Mouse (Mus musculus): Measurements from ENCODE around the gene Rab11b. TPM values are rescaled to one million over a fixed set of nuclear protein-coding genes. Genes with fewer than 3 reads are reported as not detected.
"Not testable (repeated sequence)": the region's sequence is repeated elsewhere in the genome, so short reads cannot be mapped to it uniquely, and the experiment has no call there.

The Rab11b gene
- total RNA-seq, 1 experiment from 2014 or later, result 41.4 TPM

DNA sequence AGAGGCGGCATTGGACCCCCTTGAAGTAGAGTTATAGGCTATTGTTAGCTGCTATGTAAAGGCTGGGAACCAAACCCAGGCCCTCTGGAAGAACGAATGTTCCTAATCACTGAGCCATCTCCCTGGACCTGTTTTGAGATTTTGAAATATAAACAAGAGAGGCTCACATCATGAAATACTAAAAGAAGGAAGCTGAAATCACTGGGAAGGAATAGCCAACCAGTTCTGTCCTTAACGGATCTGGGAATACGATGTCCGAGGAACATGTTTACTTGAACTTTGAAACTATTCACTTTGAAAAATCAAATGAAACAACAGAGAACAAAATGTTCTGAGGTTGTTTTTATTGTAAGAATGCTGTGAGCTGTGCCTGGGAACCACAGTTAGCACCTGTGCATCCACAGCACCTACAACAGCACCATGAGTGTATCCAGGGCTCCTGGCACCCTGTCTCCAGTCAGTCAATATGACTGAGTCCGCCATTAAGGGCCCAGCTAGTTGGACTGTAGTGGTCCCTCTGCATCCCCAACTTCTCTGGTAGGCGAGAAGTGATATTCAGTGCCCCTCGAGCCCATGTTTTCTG, 14.3 kb upstream of the Rab11b start:
- no peak for ATAC-seq (replicated peaks; ENCODE audit: insufficient number of reproducible peaks, low FRiP score, low TSS enrichment, poor library complexity, severe bottlenecking)

DNA sequence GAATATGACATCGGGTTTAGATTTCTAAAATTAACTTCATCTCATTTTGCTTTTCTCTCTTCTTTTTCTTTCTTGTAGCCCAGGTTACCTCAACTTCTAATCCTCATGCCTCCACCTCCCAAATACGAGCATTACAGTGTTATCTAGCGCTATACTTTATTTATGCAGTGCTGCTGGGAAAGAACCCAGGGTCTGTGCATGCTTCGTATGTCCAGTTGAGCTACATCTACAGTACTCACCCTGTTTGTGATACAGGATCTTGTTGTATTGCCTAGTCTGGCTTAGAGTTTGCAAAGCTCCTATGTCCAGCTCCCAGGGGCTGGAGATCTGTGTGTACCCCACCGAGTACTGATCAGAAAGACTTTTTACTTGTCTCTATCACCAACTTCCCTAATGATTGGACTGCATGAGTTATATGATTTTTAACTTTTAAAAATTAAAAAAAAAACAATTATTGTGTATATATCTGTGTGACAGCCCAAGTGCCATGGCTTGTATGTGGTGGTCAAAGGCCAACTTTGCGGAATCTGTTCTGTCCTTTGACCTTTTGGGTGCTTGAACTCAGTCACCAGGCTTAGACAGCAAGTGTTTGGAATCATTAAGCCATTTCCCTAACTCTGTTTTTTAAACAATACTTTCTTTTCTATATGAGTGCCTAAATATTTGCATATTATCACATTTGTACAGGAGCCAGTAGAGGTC, 13.7 kb upstream of the Rab11b start:
- no peak for ATAC-seq (replicated peaks; ENCODE audit: insufficient number of reproducible peaks, low FRiP score, low TSS enrichment, poor library complexity, severe bottlenecking)

DNA sequence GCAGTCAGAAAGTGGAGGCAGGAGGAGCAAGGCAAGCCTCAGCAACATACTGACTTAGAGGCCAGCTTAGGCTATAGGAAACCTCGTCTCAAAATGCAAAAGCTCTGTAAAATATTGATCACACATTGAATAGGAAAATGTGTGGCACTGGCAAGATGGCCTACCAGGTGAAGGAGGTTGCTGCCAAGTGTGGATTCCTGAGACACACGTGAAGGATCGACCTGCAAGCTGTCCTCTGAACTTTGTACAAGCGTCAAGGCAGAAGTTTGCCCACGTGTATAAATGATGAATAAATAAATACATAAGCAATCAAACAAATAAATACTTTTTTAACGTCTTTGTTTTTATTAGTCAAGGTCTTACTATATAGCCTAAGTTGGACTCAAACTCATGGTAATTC, 13.1 kb upstream of the Rab11b start:
- ATAC-seq (replicated peaks; ENCODE audit: insufficient number of reproducible peaks, low FRiP score, low TSS enrichment, poor library complexity, severe bottlenecking), result no peak

DNA sequence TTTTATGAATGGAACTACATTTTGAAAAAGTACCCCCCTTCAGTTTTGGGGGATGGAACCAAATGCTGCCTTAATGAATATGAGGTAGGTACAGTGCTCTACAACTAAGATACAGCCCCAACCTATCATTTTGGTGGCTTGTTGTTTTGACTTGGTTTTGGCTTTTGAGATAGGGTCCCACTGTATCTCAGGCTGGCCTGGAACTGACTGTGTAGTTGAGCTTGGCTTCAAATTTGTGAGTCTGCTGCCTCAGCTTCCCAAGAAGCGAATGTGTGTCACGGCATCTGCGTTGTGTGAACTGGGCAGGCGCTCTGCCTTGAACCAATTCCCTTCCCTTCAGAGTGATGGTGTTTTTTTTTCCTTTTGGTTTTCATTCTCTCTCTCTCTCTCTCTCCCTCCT, 11.3 kb upstream of the Rab11b start:
- no peak for ATAC-seq (replicated peaks; ENCODE audit: insufficient number of reproducible peaks, low FRiP score, low TSS enrichment, poor library complexity, severe bottlenecking)

DNA sequence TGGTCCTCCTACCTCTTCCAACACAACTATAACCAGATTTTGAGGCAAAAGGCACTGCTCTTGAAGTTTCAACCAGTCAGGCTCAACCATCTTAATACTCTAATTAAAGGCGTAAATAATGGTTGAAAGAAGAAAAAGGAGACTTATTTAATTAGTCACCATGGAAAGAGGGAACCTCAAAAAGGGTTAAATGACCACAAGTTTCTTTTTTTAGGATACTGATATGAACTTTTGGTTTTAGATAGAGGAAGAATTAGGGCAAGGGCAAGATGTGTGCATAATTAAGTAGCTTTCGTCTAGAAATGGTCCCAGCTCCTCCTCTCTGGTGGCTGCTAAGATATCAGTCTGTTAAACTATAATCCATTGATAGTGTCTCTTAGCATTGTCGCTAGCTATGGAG, 6.1 kb upstream of the Rab11b start:
- ATAC-seq (replicated peaks; ENCODE audit: insufficient number of reproducible peaks, low FRiP score, low TSS enrichment, poor library complexity, severe bottlenecking), result no peak

DNA sequence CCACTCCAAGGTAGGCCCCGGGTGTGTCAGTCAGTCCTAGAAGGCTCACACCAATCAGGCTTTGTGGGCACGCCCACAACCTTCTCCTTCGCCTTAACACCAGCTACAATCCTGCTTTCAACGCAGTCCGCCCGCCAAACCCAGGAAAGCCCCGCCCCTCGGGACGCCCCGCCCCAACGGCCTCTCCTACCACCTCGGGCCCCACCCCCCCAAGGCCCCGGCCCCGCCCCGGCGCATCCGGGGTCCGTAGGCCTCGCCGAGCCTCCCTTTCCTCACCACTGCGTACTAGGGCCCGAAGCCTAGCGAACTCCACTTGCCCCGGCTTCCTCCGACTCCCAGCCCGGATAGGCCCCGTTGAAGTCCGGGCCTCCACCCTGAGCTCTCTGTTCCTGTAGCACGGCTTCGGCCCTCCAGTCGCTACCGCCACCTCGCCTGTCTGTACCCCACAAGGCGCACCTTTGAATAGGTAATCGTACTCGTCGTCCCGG, 519 bp downstream of the Rab11b start:
- peak; percentile 40 for ATAC-seq (replicated peaks; ENCODE audit: insufficient number of reproducible peaks, low FRiP score, low TSS enrichment, poor library complexity, severe bottlenecking)

DNA sequence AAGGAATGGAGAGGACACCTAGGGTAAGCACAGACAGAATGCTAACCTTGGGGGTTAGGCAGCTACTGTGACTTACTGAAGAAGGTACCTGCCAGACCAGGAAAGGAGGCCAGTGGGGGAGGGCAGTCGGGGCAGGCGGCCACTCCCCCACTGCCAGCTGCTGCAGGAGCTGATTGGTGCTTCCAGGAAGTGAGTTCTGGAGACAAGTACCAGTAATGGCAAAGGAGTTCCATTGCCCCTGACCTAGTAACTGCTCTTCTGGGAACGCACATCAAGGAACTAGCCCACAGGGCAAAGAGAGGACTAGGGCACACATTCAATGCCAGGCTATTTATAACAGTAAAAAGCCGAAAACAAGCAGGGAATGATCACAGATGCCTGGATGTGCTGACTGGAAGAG, 3.1 kb downstream of the Rab11b start:
- ATAC-seq (replicated peaks; ENCODE audit: insufficient number of reproducible peaks, low FRiP score, low TSS enrichment, poor library complexity, severe bottlenecking), result no peak

DNA sequence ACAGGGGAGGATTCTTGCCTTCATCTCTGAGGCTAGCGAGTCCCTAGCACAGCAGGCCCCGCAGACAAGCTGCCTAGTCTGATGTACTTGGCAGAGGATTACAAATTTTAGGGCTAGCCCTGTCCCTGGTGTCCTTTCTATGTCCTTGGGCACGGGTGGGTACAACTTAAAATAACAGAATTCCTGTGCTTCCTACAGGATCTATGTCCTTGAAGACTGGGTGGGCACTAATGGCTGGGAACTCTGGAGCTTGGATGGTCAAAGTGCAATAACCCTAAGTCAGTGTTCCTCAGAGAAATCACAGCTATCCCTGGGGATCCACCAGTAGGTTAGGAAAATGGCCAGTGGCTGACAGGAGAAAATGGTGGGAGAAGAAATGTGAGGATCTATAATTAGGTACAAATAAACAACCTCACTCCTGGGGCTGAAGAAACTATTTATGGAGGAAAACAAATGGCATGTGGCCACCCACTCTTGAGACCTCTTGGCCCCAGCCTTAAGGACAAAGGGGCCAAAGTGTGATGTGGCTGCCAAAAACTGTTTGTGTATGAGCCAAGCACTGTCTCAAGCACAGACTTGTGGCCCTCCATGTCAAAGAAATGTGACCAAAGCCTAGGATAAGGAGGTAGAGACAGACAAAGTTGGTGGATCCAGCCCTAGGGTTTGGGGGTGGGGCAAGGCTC, 4.1 kb downstream of the Rab11b start:
- no peak for ATAC-seq (replicated peaks; ENCODE audit: insufficient number of reproducible peaks, low FRiP score, low TSS enrichment, poor library complexity, severe bottlenecking)

DNA sequence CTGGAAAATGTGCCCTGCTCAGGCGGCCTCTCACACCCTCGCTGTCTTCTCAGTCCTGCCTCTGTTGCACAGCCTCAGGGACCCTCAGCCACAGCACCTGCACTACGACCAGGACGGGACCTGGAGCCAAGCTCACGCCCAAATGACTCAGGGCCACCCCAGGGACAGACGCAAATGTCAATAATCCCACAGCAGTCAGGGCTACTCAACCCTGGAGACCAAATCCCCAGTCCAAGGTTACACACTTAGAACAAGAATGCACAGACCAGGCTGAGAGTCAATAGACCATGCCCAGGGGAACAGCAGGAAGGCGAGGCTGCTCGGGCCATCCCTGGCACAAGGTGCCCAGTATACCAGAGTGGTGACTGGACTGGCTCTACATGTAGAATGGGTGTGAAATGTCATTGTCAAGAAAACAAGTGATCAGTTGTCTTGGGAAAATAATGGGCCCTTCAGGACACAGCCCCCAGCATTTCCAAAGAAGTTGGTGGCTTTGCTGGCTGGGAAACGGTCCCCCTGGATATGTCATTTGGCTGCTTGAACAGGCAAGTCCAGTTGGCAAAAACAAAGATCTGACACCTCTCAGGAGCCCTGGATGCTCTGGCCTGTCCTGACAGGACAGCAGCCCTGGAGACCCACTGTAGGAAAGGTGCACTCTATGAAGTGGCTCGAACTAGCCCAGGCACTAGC, 4.8 kb downstream of the Rab11b start:
- ATAC-seq (replicated peaks; ENCODE audit: insufficient number of reproducible peaks, low FRiP score, low TSS enrichment, poor library complexity, severe bottlenecking), result no peak

DNA sequence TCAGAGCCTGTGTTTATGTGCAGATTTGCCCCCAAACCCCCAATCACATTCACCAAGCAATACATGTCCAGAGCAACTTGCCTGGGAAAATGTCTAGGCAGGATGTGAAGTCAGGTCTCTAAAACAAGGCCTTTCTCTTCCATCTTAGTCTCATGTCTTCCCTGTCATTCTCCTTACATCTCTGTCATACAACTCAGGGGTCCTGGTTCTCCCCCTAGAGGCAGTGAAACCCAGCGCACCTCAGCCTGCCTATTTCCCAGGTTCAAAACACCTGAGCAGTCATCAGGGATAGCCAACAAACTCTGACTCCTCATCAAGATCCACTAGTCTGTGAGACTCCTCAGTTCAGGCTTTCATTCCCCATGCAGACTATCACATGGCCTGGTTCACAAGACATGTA, 5.7 kb downstream of the Rab11b start:
- ATAC-seq (replicated peaks; ENCODE audit: insufficient number of reproducible peaks, low FRiP score, low TSS enrichment, poor library complexity, severe bottlenecking), result no peak

DNA sequence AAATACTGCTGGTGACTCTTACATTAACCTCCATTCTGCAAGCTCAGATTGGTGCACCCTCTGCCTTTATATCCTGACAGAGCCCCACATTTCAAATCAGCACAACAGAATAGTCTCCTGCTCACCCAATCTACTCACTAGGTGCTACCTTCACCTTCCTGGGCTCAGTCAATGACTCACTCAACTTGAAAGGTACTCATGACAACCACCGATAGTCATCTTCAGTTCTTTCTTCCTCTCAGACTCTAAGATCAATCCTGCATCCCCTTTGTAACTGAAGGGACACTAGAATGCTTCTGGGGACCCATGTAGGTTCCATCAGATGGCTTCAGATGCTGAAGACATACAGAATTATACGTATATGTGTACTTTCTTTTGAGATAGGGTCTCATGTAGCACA, 8.0 kb downstream of the Rab11b start:
- ATAC-seq (replicated peaks; ENCODE audit: insufficient number of reproducible peaks, low FRiP score, low TSS enrichment, poor library complexity, severe bottlenecking), result no peak

DNA sequence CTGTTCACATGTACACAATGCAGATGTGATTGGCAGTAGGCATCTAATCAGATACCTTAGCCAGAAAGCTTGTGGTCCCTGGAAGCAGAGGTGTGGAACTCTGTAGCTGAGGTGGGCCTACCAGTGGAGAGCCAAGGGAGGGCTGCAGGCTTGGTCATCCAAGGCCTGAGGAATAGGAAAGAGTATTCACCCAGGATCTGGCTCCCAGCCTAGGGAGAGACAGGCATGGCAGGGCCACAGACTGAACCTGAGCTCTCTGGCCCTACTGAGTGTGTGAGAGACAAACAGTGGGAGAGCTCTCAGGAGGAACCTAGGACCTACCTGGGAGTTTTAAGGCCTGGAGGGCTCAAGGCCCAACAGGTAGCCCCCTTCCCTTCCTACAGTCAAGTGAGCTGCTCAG, 9.1 kb downstream of the Rab11b start:
- no peak for ATAC-seq (replicated peaks; ENCODE audit: insufficient number of reproducible peaks, low FRiP score, low TSS enrichment, poor library complexity, severe bottlenecking)

DNA sequence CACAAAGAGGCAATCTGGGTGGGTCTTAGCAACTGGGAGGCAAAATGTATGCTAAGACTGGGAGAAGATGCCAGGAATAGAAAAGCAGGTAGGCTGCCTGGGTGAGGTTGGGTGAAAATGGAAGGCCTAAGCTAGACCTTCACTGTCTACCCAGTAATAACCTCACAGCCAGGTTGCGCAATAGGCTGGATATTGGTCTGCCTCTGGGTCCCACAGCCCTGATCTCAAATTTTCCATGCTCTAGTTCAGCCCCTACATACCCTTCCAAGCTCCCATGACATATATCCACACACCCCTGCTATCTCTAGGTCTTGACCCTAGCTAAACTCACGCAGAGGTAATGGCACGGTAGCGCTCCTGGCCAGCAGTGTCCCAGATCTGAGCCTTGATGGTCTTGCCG, 10.9 kb downstream of the Rab11b start:
- no peak for ATAC-seq (replicated peaks; ENCODE audit: insufficient number of reproducible peaks, low FRiP score, low TSS enrichment, poor library complexity, severe bottlenecking)

DNA sequence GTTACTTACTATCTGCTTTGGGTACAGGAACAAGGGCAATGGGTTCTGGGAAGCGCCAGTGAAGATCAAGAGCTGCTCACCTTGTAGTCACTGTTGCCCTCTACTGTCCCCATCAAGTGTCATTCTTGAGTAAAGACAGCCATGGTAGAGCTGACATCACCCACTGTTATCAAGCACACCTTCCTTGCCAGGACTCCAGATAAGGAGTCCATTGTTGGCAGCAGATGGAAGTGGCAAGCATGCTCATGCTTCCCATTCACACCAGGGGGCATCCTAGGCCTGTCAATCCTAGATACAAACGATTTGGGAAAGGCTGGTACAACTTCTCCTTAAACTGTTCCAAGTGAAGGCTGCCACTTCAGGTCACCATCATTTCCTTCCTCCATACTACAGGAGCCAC, 14.3 kb downstream of the Rab11b start:
- no peak; the same call in 1 of the 2 replicates for ATAC-seq (replicated peaks; ENCODE audit: insufficient number of reproducible peaks, low FRiP score, low TSS enrichment, poor library complexity, severe bottlenecking)

DNA sequence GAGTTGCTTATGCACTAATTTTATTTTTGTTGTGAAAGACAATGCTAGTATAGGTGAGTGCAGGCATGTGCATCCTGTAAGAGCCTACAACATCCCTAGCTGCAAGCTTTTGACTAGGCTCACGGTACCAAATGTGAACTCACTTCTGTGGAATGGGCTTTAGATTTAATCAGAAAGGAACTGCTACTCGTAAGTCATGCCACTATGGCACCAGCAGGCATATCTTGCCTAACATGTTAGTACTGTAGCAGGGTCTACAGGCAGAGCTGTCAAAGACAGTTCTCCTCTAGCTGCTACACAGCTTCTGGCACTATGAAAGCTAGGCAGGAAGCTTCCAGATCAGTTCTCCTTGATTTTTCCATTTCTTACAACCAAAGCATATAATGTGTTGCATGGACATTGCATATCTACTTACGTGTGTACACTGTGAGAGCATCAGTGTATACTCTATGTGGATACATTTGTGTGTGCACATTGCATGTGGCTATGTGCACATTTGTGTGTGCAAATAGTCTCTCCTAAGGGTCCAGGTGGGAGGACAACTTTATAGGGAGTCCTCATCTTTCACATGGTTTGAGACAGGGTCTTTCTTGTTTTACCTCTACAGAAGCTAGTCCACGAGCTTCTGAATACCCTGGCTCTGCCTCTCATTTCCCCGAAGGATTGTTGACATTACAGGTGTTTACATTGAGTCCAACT, 15.5 kb downstream of the Rab11b start:
- no peak for ATAC-seq (replicated peaks; ENCODE audit: insufficient number of reproducible peaks, low FRiP score, low TSS enrichment, poor library complexity, severe bottlenecking)

DNA sequence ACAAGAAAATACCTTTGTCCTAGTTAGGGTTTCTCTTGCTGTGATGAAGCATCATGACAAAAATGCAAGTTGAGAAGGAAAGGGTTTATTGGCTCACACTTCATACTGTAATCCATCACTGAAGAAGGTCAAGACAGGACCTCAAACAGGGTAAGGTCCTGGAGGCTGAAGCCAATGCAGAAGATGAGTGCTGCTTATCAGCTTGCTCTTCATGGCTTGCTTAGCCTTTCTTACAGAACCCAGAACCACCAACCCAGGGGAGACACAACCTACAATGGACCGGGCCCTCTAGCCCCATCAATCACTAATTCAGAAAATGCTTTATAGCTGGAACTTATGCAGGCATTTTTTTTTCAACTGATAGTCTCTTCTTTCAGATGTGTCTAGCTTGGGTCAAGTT, 17.9 kb downstream of the Rab11b start:
- no peak for ATAC-seq (replicated peaks; ENCODE audit: insufficient number of reproducible peaks, low FRiP score, low TSS enrichment, poor library complexity, severe bottlenecking)

DNA sequence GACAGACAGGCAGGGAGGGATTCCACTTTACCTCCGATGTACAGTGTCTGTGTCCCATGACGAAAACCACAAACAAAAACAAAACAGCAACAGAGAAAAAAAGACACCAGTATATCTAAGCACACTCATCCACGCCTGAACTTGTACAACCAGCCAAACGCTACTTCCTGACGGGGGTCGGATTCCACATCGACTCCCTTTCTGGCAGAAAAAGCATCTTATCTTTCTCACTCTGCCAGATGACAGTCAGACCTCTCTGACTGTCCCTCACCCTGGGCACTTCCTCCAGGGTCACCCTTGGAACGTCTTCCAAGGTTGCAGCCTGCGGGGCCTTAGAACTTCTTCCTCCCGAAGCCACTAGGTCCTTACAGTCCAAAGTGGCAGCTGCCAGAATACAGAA, 26.8 kb downstream of the Rab11b start:
- not testable (repeated sequence) for ATAC-seq (replicated peaks; ENCODE audit: insufficient number of reproducible peaks, low FRiP score, low TSS enrichment, poor library complexity, severe bottlenecking)

DNA sequence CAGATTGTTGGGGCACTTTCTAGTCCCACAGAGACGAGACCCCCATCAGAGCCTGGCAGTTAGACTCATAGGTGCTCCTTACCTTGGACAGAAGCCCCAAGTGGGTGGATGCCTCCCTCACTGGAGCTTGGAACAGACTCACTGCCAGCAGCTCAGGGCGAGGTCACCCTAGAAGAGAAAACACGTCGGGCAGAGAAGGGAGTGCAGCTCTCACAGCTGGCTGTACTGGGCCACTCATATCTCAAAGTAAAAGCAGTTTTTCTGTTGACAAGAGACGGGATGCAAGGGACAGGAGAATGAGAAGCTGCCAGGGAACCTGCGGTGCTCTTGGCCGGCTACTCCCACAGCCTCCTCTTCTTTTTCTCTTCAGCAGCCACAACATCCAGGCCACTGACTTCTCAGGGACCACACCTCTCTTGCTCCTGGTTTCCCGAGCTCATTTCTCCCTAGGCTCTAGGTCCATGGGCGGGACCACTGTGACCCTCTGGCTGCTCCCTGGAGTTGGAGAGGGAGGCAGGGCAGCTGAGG, 27.7 kb downstream of the Rab11b start:
- not testable (repeated sequence) for ATAC-seq (replicated peaks; ENCODE audit: insufficient number of reproducible peaks, low FRiP score, low TSS enrichment, poor library complexity, severe bottlenecking)

DNA sequence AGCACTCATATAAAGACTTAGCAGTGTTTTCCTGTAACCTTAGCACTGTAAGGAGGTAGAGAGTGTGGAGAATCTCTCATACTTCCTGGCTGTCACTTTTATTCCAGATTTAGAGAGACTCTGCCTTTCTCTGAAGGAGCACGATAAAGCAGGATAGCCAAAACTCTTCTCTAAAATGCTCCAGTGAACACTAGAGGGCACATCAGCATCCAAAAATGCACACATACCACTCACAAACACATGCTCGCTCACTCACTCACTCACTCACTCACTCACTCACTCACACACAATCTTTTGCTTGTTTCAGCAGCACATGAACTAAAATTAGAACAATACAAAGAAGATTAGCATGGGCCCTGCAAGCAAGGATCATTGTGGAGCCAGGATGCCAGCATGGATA, 31.1 kb downstream of the Rab11b start:
- no peak for ATAC-seq (replicated peaks; ENCODE audit: insufficient number of reproducible peaks, low FRiP score, low TSS enrichment, poor library complexity, severe bottlenecking)
